Mouse (Mus musculus) urinary bladder, adult 2 months (tissue): ENCODE results near the gene Kat6b. TPM values are rescaled to one million over a fixed set of nuclear protein-coding genes. Genes with fewer than 3 reads are reported as not detected.

Experiments used
- DNase-seq: peaks from one replicate; pipeline ENCODE4 v3.0.0; 2022; ENCODE audit warnings: low spot score
- polyA plus RNA-seq: library from polyadenylated mRNA; depleted of rRNA; stranded (reverse); fragments of >200 nt; gene quantifications from 2 replicates; pipeline ENCODE4 v1.2.3, GENCODE M21; 2012

The Kat6b gene
- polyA plus RNA-seq, 1 experiment: 10.2 TPM

- DNase-seq: no peak
Observed at GRCm38 (mm10) chr14:21523234-21523633, 42.0 kb downstream of the Kat6b start.

GRCm38 (mm10) chr14:21523851-21524441 lies 42.7 kb downstream of the Kat6b start:
- DNase-seq: no peak

GRCm38 (mm10) chr14:21525674-21526073 lies 44.4 kb downstream of the Kat6b start:
- DNase-seq: no peak

GRCm38 (mm10) chr14:21533566-21533965 lies 52.3 kb downstream of the Kat6b start:
- no peak for DNase-seq

GRCm38 (mm10) chr14:21534066-21534465 lies 52.8 kb downstream of the Kat6b start:
- no peak for DNase-seq

- no peak for DNase-seq
Observed at GRCm38 (mm10) chr14:21534542-21535272, 53.5 kb downstream of the Kat6b start.

GRCm38 (mm10) chr14:21536485-21537181 lies 55.4 kb downstream of the Kat6b start:
- no peak for DNase-seq

- no peak for DNase-seq
Observed at GRCm38 (mm10) chr14:21537838-21538237, 56.6 kb downstream of the Kat6b start.

GRCm38 (mm10) chr14:21539731-21540130 lies 58.5 kb downstream of the Kat6b start:
- no peak for DNase-seq

- DNase-seq: no peak
Observed at GRCm38 (mm10) chr14:21540361-21540760, 59.1 kb downstream of the Kat6b start.

GRCm38 (mm10) chr14:21545529-21545928 lies 64.3 kb downstream of the Kat6b start:
- DNase-seq: no peak

GRCm38 (mm10) chr14:21546351-21546750 lies 65.1 kb downstream of the Kat6b start:
- no peak for DNase-seq

GRCm38 (mm10) chr14:21547297-21547696 lies 66.1 kb downstream of the Kat6b start:
- no peak for DNase-seq

GRCm38 (mm10) chr14:21547965-21548364 lies 66.7 kb downstream of the Kat6b start:
- no peak for DNase-seq

GRCm38 (mm10) chr14:21548952-21549607 lies 67.8 kb downstream of the Kat6b start:
- no peak for DNase-seq

GRCm38 (mm10) chr14:21549608-21550115 lies 68.4 kb downstream of the Kat6b start:
- no peak for DNase-seq

GRCm38 (mm10) chr14:21550576-21550975 lies 69.3 kb downstream of the Kat6b start:
- DNase-seq: no peak

- DNase-seq: no peak
Observed at GRCm38 (mm10) chr14:21551655-21552054, 70.4 kb downstream of the Kat6b start.

- no peak for DNase-seq
Observed at GRCm38 (mm10) chr14:21552958-21553357, 71.7 kb downstream of the Kat6b start.

GRCm38 (mm10) chr14:21554046-21554445 lies 72.8 kb downstream of the Kat6b start:
- no peak for DNase-seq

GRCm38 (mm10) chr14:21558440-21559131 lies 77.4 kb downstream of the Kat6b start:
- no peak for DNase-seq

GRCm38 (mm10) chr14:21559447-21559846 lies 78.2 kb downstream of the Kat6b start:
- DNase-seq: no peak
